Mouse (Mus musculus): ENCODE data around the gene Ticrr. TPM values are rescaled to one million over a fixed set of nuclear protein-coding genes. Genes with fewer than 3 reads are reported as not detected.

Ticrr gene
- total and polyA plus RNA-seq, 3 experiments: 10.6 to 55.6 (median 23.8) TPM

DNA sequence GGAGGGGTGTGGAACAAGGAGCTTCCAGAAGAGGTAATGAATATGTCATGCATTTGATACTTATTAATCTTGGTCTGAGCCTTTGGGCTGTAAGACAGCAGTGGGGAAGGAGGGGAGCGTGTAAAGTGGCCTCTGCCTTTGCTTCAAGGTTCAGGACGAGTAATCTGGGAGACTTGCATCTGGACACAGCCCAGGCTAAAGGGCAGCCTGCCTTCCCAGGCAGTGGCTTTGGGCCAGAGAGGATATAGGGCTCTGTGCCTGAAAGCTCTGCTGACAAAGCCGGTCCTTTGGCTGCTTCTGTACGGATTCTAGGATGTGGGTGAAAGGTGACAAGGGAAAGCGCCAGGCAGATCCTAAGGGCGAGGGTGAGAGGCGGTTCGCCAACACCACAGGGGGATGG, 74.6 kb downstream of the Ticrr start:
- no peak for DNase-seq (ENCODE audit: low read depth, low spot score)
- Histone ChIP-seq H3K4me3 (ENCODE audit: control insufficient read depth in 1 of 2, insufficient read depth in 1 of 2, low read depth in 2 of 2, low read length in 2 of 2) (no peak overlapping the region), H3K9me3 (replicated peaks; ENCODE audit: insufficient read depth, low read length) (no peaks in the 10 kb centered on the region), H3K27ac (ENCODE audit: control insufficient read depth, low read depth, low read length) (no peak overlapping the region), H3K79me2 (ENCODE audit: control insufficient read depth, insufficient read depth, low read length, poor library complexity) (no peaks in the 10 kb centered on the region), H3K4me1 (ENCODE audit: control insufficient read depth in 1 of 2, insufficient read depth in 2 of 2, low read length in 2 of 2) (no peaks in the 10 kb centered on the region), H3K27me3 (ENCODE audit: control insufficient read depth in 1 of 2, insufficient read depth in 2 of 2, low read length in 2 of 2) (no peaks in the 10 kb centered on the region), H3K36me3 (ENCODE audit: control insufficient read depth in 1 of 2, insufficient read depth in 2 of 2, low read length in 2 of 2) (no peaks in the 10 kb centered on the region), H3K9ac (ENCODE audit: control insufficient read depth, low read depth, low read length, poor library complexity, severe bottlenecking) (no peak overlapping the region)
- no peak for TF ChIP-seq RAD21 (IDR thresholded peaks at IDR 0.05; ENCODE audit: low read depth, low read length)
- TF ChIP-seq ELF1 (IDR thresholded peaks at IDR 0.05; ENCODE audit: low read depth, low read length): no peak
- no peak for TF ChIP-seq POLR2AphosphoS2 (IDR thresholded peaks at IDR 0.05; ENCODE audit: low read length)
- no peak for TF ChIP-seq MYC (IDR thresholded peaks at IDR 0.05; ENCODE audit: low read depth, low read length)
- TF ChIP-seq ZKSCAN1 (IDR thresholded peaks at IDR 0.05; ENCODE audit: low read depth, low read length): no peak
- no peak for TF ChIP-seq EP300 (IDR thresholded peaks at IDR 0.05; ENCODE audit: low read depth in 1 of 2, low read length in 2 of 2)
- no peak for TF ChIP-seq MEF2A (IDR thresholded peaks at IDR 0.05; ENCODE audit: extremely low read depth, insufficient replicate concordance, low read depth, low read length, poor library complexity, severe bottlenecking)
- TF ChIP-seq MAX (IDR thresholded peaks at IDR 0.05; ENCODE audit: low read length): no peak
- TF ChIP-seq JUND (IDR thresholded peaks at IDR 0.05; ENCODE audit: low read depth, low read length): no peak
- TF ChIP-seq ZNF384 (IDR thresholded peaks at IDR 0.05; ENCODE audit: low read depth, low read length): no peak
- TF ChIP-seq GABPA (IDR thresholded peaks at IDR 0.05; ENCODE audit: low read depth, low read length): no peak
- TF ChIP-seq BHLHE40 (IDR thresholded peaks at IDR 0.05; ENCODE audit: borderline replicate concordance, low read depth, low read length): no peak
- no peak for TF ChIP-seq TAL1 (IDR thresholded peaks at IDR 0.05; ENCODE audit: low read length)
- no peak for TF ChIP-seq ETS1 (IDR thresholded peaks at IDR 0.05; ENCODE audit: low read depth, low read length)
- TF ChIP-seq SMC3 (IDR thresholded peaks at IDR 0.05; ENCODE audit: low read depth, low read length): no peak

DNA sequence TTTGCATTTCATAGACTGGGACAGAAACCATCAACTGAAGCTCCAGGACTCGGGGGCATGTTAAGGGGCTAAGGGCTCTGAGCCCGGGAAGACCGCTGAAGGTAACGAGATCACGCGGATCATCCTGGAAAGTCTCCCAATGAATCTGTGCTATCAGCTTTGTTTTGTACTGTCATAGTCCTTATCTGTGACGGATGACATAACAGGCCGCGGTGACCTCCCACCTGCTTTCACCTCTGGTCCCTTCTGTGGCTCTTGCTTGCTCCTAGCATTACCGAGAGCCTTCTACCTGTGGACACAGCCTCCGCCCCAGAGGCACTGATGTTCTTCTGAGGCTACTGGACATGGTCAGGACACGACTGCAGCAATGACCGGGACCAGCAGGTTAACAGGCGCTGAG, 76.5 kb downstream of the Ticrr start:
- no peak for DNase-seq (ENCODE audit: low read depth, low spot score)
- no peak for TF ChIP-seq NRF1 (IDR thresholded peaks at IDR 0.05; ENCODE audit: insufficient read depth, low read depth, low read length, poor library complexity, severe bottlenecking)
- no peak for TF ChIP-seq POLR2A (IDR thresholded peaks at IDR 0.05; ENCODE audit: control insufficient read depth in 1 of 2, insufficient read depth in 1 of 2, low read depth in 1 of 2, low read length in 2 of 2, poor library complexity in 1 of 2)
- no peak for TF ChIP-seq UBTF (IDR thresholded peaks at IDR 0.05; ENCODE audit: borderline replicate concordance, insufficient read depth, low read depth, low read length)
- no peak for TF ChIP-seq MAX (IDR thresholded peaks at IDR 0.05; ENCODE audit: low read length)
- no peak for TF ChIP-seq MYC (IDR thresholded peaks at IDR 0.05; ENCODE audit: low read depth, low read length)
- TF ChIP-seq MEF2A (IDR thresholded peaks at IDR 0.05; ENCODE audit: extremely low read depth, insufficient replicate concordance, low read depth, low read length, poor library complexity, severe bottlenecking): no peak
- no peak for TF ChIP-seq JUND (IDR thresholded peaks at IDR 0.05; ENCODE audit: low read depth, low read length)
- no peak for TF ChIP-seq E2F4 (IDR thresholded peaks at IDR 0.05; ENCODE audit: borderline replicate concordance, low read depth, low read length)
- no peak for TF ChIP-seq RCOR1 (IDR thresholded peaks at IDR 0.05; ENCODE audit: low read depth, low read length)
- no peak for TF ChIP-seq ELF1 (IDR thresholded peaks at IDR 0.05; ENCODE audit: low read depth, low read length)
- no peak for TF ChIP-seq CHD2 (IDR thresholded peaks at IDR 0.05; ENCODE audit: low read length)
- TF ChIP-seq HCFC1 (IDR thresholded peaks at IDR 0.05; ENCODE audit: low read depth, low read length): no peak
- TF ChIP-seq KAT2A (conservative IDR thresholded peaks at IDR 0.05; ENCODE audit: low read depth, low read length): no peak
- no peak for TF ChIP-seq EP300 (IDR thresholded peaks at IDR 0.05; ENCODE audit: low read depth in 1 of 2, low read length in 2 of 2)
- no peak for TF ChIP-seq MAFK (IDR thresholded peaks at IDR 0.05; ENCODE audit: borderline replicate concordance, low read depth, low read length)
- Histone ChIP-seq H3K79me2 (ENCODE audit: control insufficient read depth, insufficient read depth, low read length, poor library complexity) (no peaks in the 10 kb centered on the region), H3K4me1 (ENCODE audit: control insufficient read depth in 1 of 2, insufficient read depth in 2 of 2, low read length in 2 of 2) (no peaks in the 10 kb centered on the region), H3K36me3 (ENCODE audit: control insufficient read depth in 1 of 2, insufficient read depth in 2 of 2, low read length in 2 of 2) (no peaks in the 10 kb centered on the region), H3K27ac (ENCODE audit: control insufficient read depth, low read depth, low read length) (no peak overlapping the region), H3K9ac (ENCODE audit: control insufficient read depth, low read depth, low read length, poor library complexity, severe bottlenecking) (no peak overlapping the region), H3K27me3 (ENCODE audit: control insufficient read depth in 1 of 2, insufficient read depth in 2 of 2, low read length in 2 of 2) (no peaks in the 10 kb centered on the region), H3K4me3 (ENCODE audit: control insufficient read depth in 1 of 2, insufficient read depth in 1 of 2, low read depth in 2 of 2, low read length in 2 of 2) (no peak overlapping the region), H3K9me3 (replicated peaks; ENCODE audit: insufficient read depth, low read length) (no peaks in the 10 kb centered on the region)
